Mouse (Mus musculus): Measurements from ENCODE around the gene Pram1.

DNA sequence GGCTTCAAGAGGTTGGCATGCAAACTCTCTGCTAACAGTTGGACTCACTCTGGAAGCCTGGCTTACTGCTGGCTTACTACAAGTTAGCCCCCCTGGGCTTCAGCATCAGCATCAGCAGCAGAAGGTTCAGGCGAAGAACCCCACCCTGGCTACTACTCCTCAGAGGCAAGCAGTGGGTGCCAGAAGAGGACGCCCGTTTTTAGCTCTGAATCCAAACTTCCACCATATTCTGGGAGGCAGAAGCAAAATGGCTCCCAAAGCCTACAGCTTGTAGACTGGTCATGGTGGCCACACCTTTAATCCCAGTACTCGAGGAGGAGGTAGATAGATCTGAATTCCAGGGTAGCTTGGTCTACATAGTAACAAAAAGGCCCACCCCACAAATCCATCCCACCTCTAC, 6.2 kb downstream of the Pram1 start:
- no peak for TF ChIP-seq CTCF (IDR thresholded peaks at IDR 0.05; ENCODE audit: low read depth, low read length)
- no peak for TF ChIP-seq POLR2A (IDR thresholded peaks at IDR 0.05; ENCODE audit: borderline replicate concordance, low read depth, low read length)

Measured in bone marrow macrophage, adult 2 months (primary cell).